Mouse (Mus musculus) stomach, postnatal 0 days (tissue): ENCODE measurements around the gene Vmn1r55.

Experiments used
- CTCF ChIP-seq: IDR thresholded peaks from 2 replicates; pipeline ENCODE4 v1.5.1; 2016; ENCODE audit warnings: antibody characterized with exemption, low read depth, mild to moderate bottlenecking, moderate library complexity
- EP300 ChIP-seq: optimal IDR thresholded peaks from 2 replicates; pipeline ENCODE3; 2016; ENCODE audit warnings: antibody characterized with exemption

GRCm38 (mm10) chr7:5081939-5082338 lies 67.5 kb downstream of the Vmn1r55 start:
- TF ChIP-seq CTCF (no peak), EP300 (no peak)
